Mouse (Mus musculus): Measurements from ENCODE around the gene Iah1.

- no peak for TF ChIP-seq CTCF (IDR thresholded peaks at IDR 0.05; ENCODE audit: low read depth)
- no peak for TF ChIP-seq EP300 (optimal IDR thresholded peaks at IDR 0.05)
These were observed 46.5 kb downstream of the Iah1 start for GRCm38 (mm10) chr12:21362686-21363085.

All from stomach, postnatal 0 days (tissue).